Mouse (Mus musculus) testis, postnatal 14 days (tissue): ENCODE results near the gene Spty2d1.
"Not testable (repeated sequence)": the region's sequence is repeated elsewhere in the genome, so short reads cannot be mapped to it uniquely, and the experiment has no call there.

Experiments
- DNase-seq: peaks from one replicate; pipeline ENCODE4 v3.0.0; 2021; ENCODE audit warnings: low spot score

Gene Spty2d1

GRCm38 (mm10) chr7:47008168-47008993, at the start of gene Spty2d1:
Gene Spty2d1, minus strand, starts transcription at chr7:47008411.
- peak; percentile 96 for DNase-seq

- no peak for DNase-seq
Measured at GRCm38 (mm10) chr7:47056273-47056672, 48.1 kb upstream of the Spty2d1 start.

GRCm38 (mm10) chr7:47055744-47056143, 47.5 kb upstream of the Spty2d1 start:
- DNase-seq: no peak

GRCm38 (mm10) chr7:47054666-47055065, 46.5 kb upstream of the Spty2d1 start:
- DNase-seq: peak; percentile 57

- no peak for DNase-seq
Measured at GRCm38 (mm10) chr7:47053287-47053686, 45.1 kb upstream of the Spty2d1 start.

- DNase-seq: peak; percentile 61
Measured at GRCm38 (mm10) chr7:47052276-47052675, 44.1 kb upstream of the Spty2d1 start.

- DNase-seq: peak; percentile 76
Measured at GRCm38 (mm10) chr7:47051404-47052151, 43.4 kb upstream of the Spty2d1 start.

GRCm38 (mm10) chr7:47050766-47051165, 42.6 kb upstream of the Spty2d1 start:
- peak; percentile 73 for DNase-seq

GRCm38 (mm10) chr7:47050366-47050765, 42.2 kb upstream of the Spty2d1 start, which contains the start of gene Tmem86a:
Gene Tmem86a, plus strand, starts transcription at chr7:47050601.
- DNase-seq: peak; percentile 96

- DNase-seq: no peak
Measured at GRCm38 (mm10) chr7:47042823-47043490, 34.7 kb upstream of the Spty2d1 start.

GRCm38 (mm10) chr7:47042121-47042520, 33.9 kb upstream of the Spty2d1 start:
- DNase-seq: no peak

GRCm38 (mm10) chr7:47041706-47042105, 33.5 kb upstream of the Spty2d1 start:
- no peak for DNase-seq

GRCm38 (mm10) chr7:47035426-47035825, 27.2 kb upstream of the Spty2d1 start:
- DNase-seq: no peak

GRCm38 (mm10) chr7:47034785-47035384, 26.7 kb upstream of the Spty2d1 start:
- DNase-seq: no peak

GRCm38 (mm10) chr7:47031371-47031770, 23.2 kb upstream of the Spty2d1 start:
- DNase-seq: no peak

- no peak for DNase-seq
Measured at GRCm38 (mm10) chr7:47030517-47031193, 22.4 kb upstream of the Spty2d1 start.

- DNase-seq: no peak
Measured at GRCm38 (mm10) chr7:47027520-47027919, 19.3 kb upstream of the Spty2d1 start.

- DNase-seq: not testable (repeated sequence)
Measured at GRCm38 (mm10) chr7:47026899-47027298, 18.7 kb upstream of the Spty2d1 start.

- DNase-seq: no peak
Measured at GRCm38 (mm10) chr7:47025429-47025828, 17.2 kb upstream of the Spty2d1 start.

GRCm38 (mm10) chr7:47024454-47024853, 16.2 kb upstream of the Spty2d1 start:
- no peak for DNase-seq

GRCm38 (mm10) chr7:47023530-47023929, 15.3 kb upstream of the Spty2d1 start:
- DNase-seq: peak; percentile 63
